Mouse (Mus musculus) E14TG2a.4 (cell line): Measurements from ENCODE around the gene Trpm3.
A peak's percentile ranks its signal among the peaks of the same experiment; 100 is the strongest.

Experiments used
- H3K27me3 ChIP-seq: 2 replicates; pipeline ENCODE4 v1.6.1; 2014; ENCODE audit warnings: low read length, control low read depth; ENCODE audit not compliant: insufficient read depth
- H3K36me3 ChIP-seq: 2 replicates; pipeline ENCODE4 v1.6.1; 2014; ENCODE audit warnings: low read length, control low read depth; ENCODE audit not compliant: insufficient read depth
- H3K4me1 ChIP-seq: replicated peaks from 2 replicates; pipeline ENCODE4 v1.6.1; 2014; ENCODE audit warnings: low read depth, low read length, control low read depth
- H3K4me3 ChIP-seq: replicated peaks from 2 replicates; pipeline ENCODE4 v1.5.1; 2014; ENCODE audit warnings: mild to moderate bottlenecking, low read length
- H3K9me3 ChIP-seq: 2 replicates; pipeline ENCODE4 v1.6.1; 2014; ENCODE audit warnings: low read length, control low read depth
- CTCF ChIP-seq: conservative IDR thresholded peaks from 2 replicates; pipeline ENCODE4 v1.5.1; 2014; ENCODE audit warnings: low read length
- NANOG ChIP-seq: IDR thresholded peaks from 2 replicates; pipeline ENCODE4 v1.6.1; 2014; ENCODE audit warnings: borderline replicate concordance, low read length, mixed read lengths
- POU5F1 ChIP-seq: IDR thresholded peaks from 2 replicates; pipeline ENCODE4 v1.6.1; 2014; ENCODE audit warnings: low read length, borderline replicate concordance

Trpm3 gene

GRCm38 (mm10) chr19:22789753-22790152, 650.9 kb downstream of the Trpm3 start:
- Histone ChIP-seq H3K9me3 (no peaks in the 10 kb centered on the region), H3K4me3 (no peak overlapping the region), H3K4me1 (no peaks in the 10 kb centered on the region), H3K36me3 (no peaks in the 10 kb centered on the region), H3K27me3 (no peaks in the 10 kb centered on the region)
- TF ChIP-seq CTCF (no peak), POU5F1 (no peak), NANOG (no peak)

GRCm38 (mm10) chr19:22796996-22797395, 658.1 kb downstream of the Trpm3 start:
- H3K4me1 ChIP-seq: no peaks in the 10 kb centered on the region

GRCm38 (mm10) chr19:22800471-22800870, 661.6 kb downstream of the Trpm3 start:
- no peak for TF ChIP-seq NANOG
- TF ChIP-seq POU5F1: no peak
- no peak for TF ChIP-seq CTCF
- H3K36me3 ChIP-seq: no peaks in the 10 kb centered on the region
- H3K4me3 ChIP-seq: no peak overlapping the region
- H3K4me1 ChIP-seq: no peaks in the 10 kb centered on the region
- no peaks in the 10 kb centered on the region for H3K9me3 ChIP-seq
- no peaks in the 10 kb centered on the region for H3K27me3 ChIP-seq

More at GRCm38 (mm10) chr19:22796996-22797395, 658.1 kb downstream of the Trpm3 start:
- TF ChIP-seq NANOG (no peak), POU5F1 (no peak), CTCF (no peak)
- Histone ChIP-seq H3K27me3 (no peaks in the 10 kb centered on the region), H3K4me3 (no peak overlapping the region), H3K36me3 (no peaks in the 10 kb centered on the region), H3K9me3 (no peaks in the 10 kb centered on the region)

- Histone ChIP-seq H3K27me3 (no peaks in the 10 kb centered on the region), H3K4me3 (no peak overlapping the region), H3K9me3 (no peaks in the 10 kb centered on the region), H3K4me1 (no peaks in the 10 kb centered on the region), H3K36me3 (no peaks in the 10 kb centered on the region)
- TF ChIP-seq NANOG: no peak
- no peak for TF ChIP-seq CTCF
- TF ChIP-seq POU5F1: no peak
These were observed 664.5 kb downstream of the Trpm3 start for GRCm38 (mm10) chr19:22803396-22803795.

- no peak overlapping the region for H3K4me3 ChIP-seq
- no peaks in the 10 kb centered on the region for H3K27me3 ChIP-seq
- H3K36me3 ChIP-seq: no peaks in the 10 kb centered on the region
- no peaks in the 10 kb centered on the region for H3K9me3 ChIP-seq
- TF ChIP-seq NANOG (no peak), CTCF (no peak), POU5F1 (no peak)
- H3K4me1 ChIP-seq: no peaks in the 10 kb centered on the region
These were observed 665.5 kb downstream of the Trpm3 start for GRCm38 (mm10) chr19:22804311-22804710.

- Histone ChIP-seq H3K9me3 (peaks cover 5% of the 10 kb centered on the region; the same call in 1 of the 2 replicates), H3K36me3 (no peaks in the 10 kb centered on the region), H3K4me1 (no peaks in the 10 kb centered on the region), H3K4me3 (no peak overlapping the region), H3K27me3 (no peaks in the 10 kb centered on the region)
- TF ChIP-seq POU5F1 (no peak), CTCF (no peak), NANOG (no peak)
These were observed 671.4 kb downstream of the Trpm3 start for GRCm38 (mm10) chr19:22810247-22810646.

GRCm38 (mm10) chr19:22821741-22822140, 682.9 kb downstream of the Trpm3 start:
- TF ChIP-seq POU5F1 (no peak), NANOG (no peak), CTCF (no peak)
- Histone ChIP-seq H3K9me3 (no peaks in the 10 kb centered on the region), H3K36me3 (no peaks in the 10 kb centered on the region), H3K4me1 (peaks cover 29% of the 10 kb centered on the region), H3K27me3 (no peaks in the 10 kb centered on the region), H3K4me3 (no peak overlapping the region)

- Histone ChIP-seq H3K36me3 (no peaks in the 10 kb centered on the region), H3K9me3 (no peaks in the 10 kb centered on the region), H3K4me1 (peaks cover 29% of the 10 kb centered on the region), H3K27me3 (no peaks in the 10 kb centered on the region), H3K4me3 (no peak overlapping the region)
- no peak for TF ChIP-seq POU5F1
- TF ChIP-seq NANOG: peak; percentile 74; the same call in 1 of the 2 replicates
These were observed 684.7 kb downstream of the Trpm3 start for GRCm38 (mm10) chr19:22823491-22823981.

GRCm38 (mm10) chr19:22825812-22826211, 687.0 kb downstream of the Trpm3 start:
- Histone ChIP-seq H3K9me3 (no peaks in the 10 kb centered on the region), H3K36me3 (no peaks in the 10 kb centered on the region), H3K4me3 (no peak overlapping the region), H3K4me1 (peaks cover 29% of the 10 kb centered on the region), H3K27me3 (no peaks in the 10 kb centered on the region)
- TF ChIP-seq CTCF: no peak
- TF ChIP-seq NANOG: no peak
- TF ChIP-seq POU5F1: no peak
